Mouse (Mus musculus): ENCODE results near the gene Stip1. TPM values are rescaled to one million over a fixed set of nuclear protein-coding genes. Genes with fewer than 3 reads are reported as not detected.

Stip1 gene
- total RNA-seq, 2 experiments from 2014 or later, result 89.7 to 98.5 TPM

DNA sequence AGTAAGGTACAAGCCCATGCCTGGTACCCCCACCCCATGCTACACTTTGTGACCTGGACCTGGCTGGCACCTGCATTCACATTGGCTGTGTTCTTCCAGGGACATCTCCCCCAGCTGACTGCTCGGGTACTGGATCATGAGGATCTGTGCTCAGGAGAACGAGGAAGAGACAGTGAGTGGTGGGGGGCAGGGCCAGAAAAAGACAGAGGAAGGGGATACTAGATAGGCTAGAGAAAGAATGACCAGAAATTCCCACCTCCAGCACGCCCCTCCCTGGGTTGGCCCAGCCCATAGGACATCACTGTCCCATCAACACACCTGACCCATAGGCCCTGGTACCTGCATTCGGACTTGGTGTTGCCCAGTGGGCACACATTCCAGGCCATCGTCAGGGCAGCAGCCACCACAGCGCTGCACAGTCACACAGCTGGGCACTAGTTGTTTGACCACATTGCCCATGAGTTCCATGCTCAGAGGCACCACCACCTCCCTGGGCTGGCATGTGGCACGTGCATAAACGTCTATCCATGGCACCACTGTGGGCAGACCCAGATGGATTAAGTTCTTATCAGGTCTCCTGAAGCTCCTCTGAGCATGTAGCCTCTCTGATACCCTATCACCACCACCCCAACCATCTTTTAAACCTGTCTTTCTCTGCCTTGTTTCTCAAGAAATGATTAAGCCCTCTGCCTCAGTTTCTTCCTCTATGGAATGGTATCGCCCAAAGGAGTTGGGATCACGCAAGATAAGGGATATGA lies 53.6 kb downstream of the Stip1 start:
- no peak for DNase-seq (ENCODE audit: low spot score)

DNA sequence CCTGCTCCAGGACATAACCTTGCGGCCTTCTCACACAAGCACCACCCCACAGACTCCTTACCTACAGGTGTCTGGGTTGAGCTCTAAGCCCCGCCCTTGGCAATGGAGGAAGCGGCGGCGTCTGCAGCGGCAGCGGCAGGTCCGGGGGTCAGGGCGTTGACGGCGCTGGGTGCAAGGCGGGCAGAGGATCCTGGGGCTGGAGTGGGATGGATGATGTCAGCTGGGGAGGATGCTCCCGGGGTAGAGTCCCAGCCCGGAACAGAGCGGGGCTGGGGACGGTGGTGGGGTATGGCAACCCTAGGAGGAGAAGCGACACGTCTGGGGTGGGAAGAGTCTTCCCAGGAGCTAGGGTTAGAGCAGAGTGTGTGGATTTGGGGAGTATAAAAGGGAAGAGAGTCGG lies 54.5 kb downstream of the Stip1 start:
- no peak for DNase-seq (ENCODE audit: low spot score)

DNA sequence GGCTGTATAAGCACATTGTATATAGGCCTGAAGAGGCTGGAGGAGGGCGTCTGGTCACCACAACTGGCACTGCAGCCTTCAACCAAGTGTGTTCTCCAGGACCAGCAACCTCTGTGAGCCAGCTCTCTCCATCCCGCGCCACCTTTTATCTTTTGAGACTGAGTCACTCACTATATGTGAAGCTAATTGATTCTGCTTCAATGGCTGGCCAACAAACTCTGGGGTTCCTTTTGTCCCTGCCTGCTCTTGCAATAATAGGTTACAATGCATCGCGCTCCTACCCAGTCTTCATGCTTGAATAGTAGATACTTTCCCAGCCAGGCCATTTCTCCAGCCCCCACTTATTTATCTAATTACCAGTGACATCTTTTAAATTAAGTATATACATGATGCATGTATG lies 56.1 kb downstream of the Stip1 start:
- no peak for DNase-seq (ENCODE audit: low spot score)

DNA sequence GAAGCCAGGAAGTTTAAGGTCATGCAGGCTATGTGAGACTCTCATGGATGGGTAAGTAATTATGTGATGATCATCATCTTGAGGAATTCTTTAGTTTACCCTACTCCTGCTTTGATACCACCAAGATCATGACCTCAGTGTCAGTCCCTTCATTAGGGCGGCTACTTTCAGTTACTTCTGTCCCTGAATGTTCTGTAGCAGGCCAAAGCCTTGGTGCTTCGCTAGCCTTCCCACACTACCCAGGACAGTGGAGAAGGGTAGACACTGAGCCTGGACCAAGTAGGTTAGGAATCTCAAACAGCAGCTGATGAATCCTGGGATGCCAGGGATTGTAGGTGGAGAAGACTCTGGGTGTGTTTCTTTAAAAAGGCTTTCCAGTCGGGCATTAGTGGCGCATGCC lies 58.3 kb downstream of the Stip1 start:
- no peak for DNase-seq (ENCODE audit: low spot score)

DNA sequence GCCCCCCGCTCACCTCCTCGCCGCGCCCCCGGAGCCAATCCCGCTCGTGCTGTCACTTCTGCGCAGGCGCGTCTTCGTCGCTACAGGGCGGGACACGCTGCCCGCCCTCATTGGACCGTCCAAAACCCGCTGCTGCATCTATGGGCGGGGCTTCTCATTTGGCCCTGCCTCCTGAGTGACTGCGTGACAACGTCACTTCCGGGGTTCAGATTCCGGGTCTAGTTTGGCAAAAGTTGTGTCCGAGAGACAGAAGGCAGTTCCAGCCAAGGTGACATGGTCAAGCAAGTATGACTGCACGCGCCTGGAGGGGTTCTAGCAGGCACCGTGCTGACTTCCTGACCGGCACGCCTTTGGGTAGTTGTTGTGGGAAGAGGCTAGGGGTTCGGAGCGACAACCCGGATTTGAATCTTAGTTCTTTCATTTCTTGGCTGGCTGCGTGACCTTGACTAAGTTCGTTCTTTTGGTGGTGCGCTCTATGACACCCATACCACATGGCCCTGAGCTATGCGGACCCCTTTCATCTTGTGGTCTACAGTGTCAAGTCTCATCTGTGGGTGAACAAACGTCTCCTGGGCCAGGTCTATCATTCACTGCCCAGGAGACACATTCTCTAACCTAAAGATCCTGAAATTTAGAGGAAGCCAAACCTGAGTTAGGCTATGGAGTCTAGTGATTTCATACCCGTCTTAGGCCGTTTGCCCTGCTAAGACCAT lies 59.2 kb downstream of the Stip1 start, which contains the start of gene Fkbp2:
Gene Fkbp2, minus strand, starts transcription at position 121 of the 713 bp plus-strand sequence.
- DNase-seq (ENCODE audit: low spot score), result peak; percentile 99

DNA sequence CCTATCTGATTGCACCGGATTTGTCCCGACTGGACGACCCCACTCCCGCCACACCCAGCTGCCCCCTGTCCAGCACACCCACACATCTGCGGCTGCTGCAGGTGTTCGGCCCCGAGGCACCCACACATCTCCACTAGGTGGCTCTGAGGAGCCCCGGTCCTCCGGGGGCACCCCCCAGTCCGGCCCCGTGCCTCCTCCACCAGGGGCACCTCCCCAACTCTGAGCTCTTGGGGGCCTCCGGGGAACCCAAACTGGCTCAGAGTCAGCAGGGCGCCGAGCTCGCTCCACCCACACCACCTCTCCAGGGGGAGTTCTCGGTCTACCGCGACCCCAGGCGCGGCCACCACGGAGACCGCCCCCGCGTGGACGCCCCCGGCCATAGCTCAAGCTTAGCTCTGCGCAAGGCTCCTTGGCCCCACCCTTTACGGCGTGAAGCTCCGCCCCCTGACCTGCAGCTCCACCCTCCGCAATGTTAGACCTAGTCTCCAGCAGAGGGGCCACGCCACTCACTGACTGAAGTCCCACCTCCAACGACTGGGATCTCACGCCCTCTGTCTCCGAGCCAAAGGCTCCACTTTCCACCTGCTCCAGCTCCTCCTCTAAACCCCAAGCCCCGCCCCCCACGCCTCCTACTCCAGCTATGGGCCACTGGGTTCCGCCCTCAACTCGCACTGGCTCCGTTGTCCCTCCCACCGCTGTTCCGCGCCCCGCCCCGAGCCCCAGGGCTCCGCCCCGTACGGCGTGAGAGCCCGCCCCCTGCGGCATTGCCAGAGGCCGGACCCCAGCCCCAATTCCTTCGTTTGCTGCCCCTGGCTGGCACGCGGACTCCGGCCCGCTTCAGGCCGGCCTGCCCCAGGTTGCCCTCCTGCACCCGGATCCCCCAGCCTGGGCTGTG lies 60.0 kb downstream of the Stip1 start:
- DNase-seq (ENCODE audit: low spot score), result peak; percentile 100

DNA sequence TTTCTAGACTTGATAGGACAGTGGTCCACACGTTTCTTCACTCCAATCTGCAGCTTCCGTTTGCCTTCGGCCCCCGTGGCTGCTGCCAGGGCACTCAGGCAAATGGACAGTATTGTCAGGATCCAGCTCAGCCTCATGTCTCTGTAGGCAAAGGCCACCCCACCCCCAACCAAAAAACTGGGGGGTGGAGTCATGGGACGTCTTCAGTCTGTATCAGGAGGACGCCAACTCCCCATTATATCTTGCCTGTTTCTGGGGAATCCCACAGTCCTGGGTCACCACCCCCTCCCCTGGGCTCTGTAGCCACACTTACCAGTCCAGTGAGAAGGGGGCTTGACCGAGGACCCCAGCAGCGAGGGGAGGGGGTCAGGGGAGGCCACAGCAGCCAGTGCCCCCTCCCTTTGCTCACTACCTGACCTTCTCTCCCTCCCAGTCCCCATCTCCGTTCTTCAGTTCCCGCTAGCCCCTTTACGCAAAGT lies 60.7 kb downstream of the Stip1 start:
- DNase-seq (ENCODE audit: low spot score), result no peak

DNA sequence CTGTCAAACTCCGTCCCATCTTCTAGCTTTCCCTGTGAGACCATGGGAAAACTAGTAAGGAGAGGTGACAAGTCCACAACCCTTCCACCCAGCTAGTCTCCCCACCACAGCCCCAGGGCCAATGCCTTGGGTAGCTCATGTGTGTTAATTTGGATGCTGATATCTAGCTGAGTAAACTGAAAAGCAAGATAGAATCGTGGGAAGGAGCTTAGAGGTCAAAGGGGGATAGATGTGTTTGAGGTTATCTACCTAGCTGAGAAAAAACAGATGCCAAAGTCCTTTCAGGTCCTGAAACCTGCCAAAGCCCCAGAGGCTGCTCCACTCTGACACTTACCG lies 61.2 kb downstream of the Stip1 start:
- no peak for DNase-seq (ENCODE audit: low spot score)

DNA sequence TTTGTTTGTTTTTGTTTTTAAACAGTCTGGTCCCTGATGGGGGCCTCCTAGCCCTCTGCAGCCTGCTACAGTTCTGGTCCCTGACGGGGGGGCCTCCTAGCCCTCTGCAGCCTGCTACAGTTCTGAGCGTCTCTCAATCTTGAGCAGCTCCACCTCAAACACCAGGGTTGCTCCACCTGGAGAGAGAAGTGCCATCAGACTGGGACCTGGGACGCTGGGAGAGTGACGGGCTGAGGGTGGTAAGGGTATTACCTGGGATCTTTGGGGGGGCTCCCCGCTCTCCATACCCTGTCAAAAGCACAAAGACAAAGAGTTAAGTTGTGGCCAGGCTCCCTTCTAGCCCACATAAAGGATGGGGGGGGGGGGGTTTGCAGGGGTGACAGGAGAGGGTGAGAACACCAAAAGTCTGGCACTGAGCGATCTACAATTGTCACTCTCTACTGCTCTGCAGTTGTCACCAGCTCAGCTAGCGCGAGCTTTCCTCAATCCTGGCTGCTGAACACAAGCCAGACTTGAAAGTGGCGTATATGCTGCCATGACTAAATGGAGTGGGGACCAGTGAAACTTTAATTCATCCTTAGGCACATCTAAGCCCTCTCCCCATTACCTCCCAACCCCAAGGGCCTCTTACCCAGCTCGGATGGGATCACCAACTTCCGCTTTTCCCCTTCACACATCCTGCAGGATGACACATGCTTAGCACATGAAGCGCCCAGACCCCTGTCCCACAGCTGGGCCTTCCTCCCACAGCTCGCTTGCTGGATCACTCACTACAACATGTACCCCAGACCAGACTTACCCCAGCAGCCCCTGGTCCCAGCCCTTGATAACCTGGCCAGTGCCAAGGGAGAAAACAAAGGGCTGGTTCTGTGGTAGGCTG lies 61.8 kb downstream of the Stip1 start:
- no peak for DNase-seq (ENCODE audit: low spot score)

DNA sequence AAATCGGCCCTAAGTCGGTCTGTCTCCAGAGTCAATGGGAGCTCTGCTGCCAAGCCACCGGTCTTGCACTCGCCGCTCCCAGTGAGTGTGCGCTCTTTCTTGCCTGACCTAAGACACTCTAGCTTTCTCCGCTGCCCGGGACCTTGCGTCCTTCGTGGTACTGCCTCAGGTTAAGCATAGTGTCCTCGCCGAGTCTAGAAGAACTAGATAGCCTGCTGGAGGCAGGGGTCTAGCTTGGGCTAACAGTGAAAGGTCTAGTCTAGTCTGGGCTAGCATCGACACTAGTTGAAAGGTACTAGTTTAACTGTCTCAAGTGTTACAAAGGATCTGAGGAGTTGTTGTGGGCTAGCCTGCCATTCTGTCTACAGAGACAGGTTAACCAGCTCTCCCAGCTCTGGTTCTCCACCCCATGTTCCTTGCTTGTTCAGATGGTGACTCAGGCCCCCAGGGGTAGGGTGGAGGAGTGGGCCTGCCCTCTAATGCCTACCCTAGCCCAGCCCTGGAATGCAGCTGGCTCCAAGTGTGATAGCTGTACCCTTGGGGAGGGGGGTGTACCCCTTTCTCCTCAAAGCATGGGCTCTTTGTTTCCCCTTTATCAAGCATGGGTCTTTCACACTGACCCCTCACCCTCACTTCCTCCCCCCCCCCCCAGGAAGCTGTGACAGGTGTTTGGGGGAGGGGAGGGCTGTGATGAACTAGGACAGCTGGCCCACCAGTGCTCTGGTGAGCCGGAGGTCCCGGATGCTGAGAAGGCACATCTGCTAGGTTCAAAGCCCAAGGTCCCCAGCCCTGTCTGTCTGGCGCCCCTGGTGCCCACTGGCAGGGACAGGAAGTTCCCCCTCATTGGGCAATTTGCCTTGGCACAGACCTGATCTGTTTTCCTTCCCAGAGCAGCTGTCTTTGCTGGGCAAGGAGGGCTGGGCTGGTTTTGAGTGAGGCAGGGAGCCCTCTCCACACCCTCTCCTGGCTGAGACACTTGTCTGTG lies 63.9 kb downstream of the Stip1 start, which contains the start of gene Plcb3:
Gene Plcb3, minus strand, starts transcription at position 934 of the 985 bp plus-strand sequence.
- DNase-seq (ENCODE audit: low spot score), result peak; percentile 89

DNA sequence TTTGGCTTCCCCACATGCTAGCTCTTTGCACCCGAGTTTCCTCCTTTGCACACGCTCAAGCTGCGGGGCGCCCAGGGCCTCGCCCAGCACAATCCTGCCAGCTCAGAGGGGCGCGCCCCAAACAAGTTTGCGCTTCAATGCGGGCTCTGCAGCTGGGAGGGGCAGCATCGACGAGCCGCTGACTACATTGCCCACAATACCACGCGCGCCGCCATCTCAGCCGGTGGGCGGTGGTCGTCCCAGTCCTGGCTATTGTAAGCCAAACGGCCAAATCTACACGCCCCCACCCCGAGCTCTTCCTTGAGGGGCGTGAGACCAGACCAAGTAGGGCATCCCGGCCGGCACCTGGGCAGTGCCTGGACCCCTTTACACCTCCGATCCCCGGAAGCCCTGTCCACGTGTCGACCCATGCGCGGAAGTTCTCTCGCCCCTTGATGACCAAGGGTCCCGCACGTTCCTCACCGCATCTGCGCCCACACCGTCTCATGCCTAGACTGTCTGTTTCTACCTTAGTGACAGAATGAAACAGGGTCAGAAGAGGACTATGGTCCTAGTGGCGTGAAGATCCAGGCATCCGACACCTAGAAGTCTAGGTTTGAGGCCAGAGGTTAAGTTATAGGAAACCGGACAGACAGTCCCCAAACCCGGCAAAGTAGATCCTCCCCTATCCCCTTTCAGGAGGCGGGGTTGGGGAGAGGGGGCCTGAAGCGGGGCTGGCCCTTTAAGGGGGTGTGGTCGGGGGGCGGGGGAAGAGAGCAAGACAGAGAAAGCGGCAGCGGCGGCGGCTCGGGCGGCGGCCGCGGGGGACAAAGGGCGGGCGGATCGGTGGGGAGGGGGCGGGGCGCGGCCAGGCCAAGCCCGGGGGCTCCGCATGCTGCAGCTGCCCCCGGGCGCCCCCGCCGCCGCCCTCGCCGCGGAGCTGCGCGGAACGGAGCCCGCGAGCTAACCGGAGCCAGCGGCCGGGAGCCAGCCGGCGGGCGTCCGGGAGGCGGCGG lies 65.3 kb downstream of the Stip1 start, which contains the start of gene Ppp1r14b:
Gene Ppp1r14b, plus strand, starts transcription at position 758 of the 995 bp plus-strand sequence.
- peak; percentile 80 for DNase-seq (ENCODE audit: low spot score)

DNA sequence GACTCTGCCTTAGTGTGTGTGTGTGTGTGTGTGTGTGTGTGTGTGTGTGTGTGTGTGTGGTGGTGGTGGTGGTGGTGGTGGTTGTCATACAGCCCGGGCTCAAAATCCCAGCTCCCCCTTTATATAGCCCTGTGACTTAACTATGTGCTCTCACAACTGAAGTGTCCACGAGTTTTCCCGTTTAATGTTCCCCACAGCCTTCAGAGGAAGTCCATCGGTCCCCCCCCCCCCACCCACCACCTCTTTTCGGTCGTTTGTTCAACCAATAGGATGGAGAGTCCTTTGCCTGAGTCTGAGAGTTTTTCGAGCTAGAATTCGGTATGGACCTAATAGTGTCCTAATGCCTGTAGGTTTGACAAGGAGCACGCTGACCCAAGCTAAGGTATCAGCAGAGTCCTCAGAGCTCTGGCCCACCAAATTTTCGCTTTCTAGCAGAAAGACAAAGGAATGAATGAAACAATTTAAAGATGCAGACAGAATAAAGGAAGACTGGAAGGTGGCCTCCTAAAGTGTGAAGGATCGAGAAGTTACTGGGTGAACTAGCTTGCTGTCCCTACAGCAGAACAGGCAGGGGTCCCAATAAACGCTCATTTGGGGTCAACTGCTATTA lies 66.1 kb downstream of the Stip1 start:
- no peak for DNase-seq (ENCODE audit: low spot score)

DNA sequence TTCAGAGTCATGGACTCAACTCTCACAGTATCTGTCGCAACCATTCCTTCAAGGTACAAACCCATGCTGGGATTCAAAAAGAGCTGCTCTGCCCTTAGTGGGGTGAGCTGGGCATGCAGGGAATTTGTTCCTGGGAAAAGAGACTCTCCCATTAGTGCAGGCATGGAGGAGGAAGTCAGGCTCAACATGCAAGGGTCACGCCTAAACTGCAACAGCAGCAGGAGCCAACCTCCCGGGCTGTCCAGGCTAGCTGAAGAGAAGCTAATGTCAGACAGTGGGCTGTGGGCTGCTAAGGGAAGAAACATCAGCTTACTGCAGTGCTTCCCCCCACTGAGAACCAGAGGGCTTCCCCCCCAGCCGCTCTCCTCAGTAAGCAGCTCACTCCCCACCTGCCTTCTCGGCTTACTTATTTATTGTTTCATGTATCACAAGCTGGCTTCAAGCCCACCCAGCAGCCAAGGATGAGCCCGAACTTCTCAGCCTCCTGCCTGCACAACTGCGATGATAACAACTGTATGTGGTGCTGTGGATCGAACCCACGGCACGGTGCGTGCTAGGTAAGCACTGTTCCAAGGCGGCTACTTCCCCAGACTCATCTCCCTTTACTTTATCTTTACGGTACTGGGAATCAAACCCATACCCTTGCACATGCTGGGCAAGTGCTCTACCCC lies 67.4 kb downstream of the Stip1 start:
- no peak for DNase-seq (ENCODE audit: low spot score)

DNA sequence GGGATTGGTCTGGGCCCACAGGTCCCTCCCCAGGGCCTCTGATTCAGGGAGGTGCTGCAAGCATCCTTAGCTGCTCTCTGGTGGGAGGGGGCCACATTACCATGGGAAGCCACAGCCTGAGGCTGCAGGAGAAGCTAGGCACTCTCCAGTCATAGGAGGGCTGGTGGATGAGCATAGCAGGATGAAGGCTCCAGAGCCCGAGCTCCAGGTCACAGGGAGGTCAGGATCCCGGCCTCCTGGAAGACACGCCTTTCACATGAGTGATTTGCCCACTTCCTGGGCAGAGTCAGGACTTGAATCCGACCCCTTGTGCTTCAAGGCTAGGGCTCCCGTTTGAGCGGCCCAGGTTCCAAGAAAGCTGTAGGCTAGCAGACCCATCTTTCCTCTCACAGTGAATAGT lies 68.1 kb downstream of the Stip1 start:
- DNase-seq (ENCODE audit: low spot score), result no peak

All from gastrocnemius, adult 18-20 months (tissue).